Mouse (Mus musculus) right cerebral cortex, postnatal 14 days (tissue): Measurements from ENCODE around the gene Cebpg.

Experiments used
- DNase-seq: peaks from one replicate; pipeline ENCODE4 v3.0.0; 2022

Gene Cebpg

DNA sequence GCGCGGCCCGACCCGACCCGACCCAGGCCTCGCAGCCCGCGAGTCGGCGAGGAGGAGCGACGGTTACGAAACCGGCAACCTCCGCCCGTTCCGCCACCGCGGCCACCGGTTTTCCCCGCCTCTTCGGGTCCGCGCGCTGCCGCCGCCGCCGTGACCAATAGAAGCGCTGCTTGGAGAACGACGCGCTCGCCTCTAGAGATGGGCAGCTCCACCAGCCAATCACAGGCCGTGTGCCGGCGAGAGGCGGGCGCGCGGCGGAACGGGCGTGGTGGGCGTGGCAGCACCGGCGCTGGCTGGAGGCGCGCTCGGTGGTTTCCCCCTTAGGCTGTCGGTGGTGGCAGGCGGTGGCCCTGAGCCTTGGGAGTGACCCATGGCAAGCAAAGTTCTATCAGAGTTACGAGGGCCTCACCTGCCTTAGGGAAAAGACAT lies at the start of gene Cebpg:
TSS of gene Cebpg (minus strand) at position 138 of the 429 bp plus-strand sequence.
- DNase-seq: peak; percentile 95

DNA sequence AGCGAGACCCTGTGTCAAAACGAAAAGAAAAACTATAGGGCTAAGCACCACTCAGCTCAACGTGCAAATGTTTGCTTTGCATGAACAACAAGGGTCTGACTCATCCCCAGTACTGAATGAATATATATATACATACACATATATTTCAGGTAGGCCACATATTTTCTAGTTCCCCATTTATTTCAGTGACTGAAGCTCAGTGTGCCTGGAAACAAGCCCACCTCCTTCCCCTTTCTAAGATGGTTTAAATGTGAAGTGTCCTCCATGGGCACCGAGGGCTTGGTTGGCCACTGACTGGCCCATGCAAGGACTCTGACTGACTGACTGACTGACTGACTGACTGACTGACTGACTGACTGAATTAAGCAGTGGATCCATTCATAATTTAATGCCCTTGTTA lies 43.2 kb upstream of the Cebpg start:
- DNase-seq: no peak

DNA sequence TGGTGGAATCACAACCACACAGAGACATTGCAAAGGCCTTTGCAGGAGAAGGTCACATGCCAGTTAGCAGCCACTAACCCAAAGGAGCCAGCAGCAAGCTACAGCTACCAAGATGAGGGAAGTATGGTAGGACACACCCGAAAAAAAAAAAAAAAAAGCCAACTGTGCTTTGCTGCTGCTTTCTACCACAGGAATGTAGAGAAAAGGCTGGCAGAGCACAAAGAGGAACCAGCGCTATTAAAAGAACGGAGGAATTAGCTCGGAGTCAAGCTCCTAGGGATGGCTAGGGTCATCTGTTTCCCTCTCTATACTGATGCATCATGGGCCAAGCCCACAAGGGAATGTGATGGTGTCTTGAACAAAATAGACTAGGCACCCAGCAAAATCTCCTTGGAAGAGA lies 42.4 kb upstream of the Cebpg start:
- no peak for DNase-seq

DNA sequence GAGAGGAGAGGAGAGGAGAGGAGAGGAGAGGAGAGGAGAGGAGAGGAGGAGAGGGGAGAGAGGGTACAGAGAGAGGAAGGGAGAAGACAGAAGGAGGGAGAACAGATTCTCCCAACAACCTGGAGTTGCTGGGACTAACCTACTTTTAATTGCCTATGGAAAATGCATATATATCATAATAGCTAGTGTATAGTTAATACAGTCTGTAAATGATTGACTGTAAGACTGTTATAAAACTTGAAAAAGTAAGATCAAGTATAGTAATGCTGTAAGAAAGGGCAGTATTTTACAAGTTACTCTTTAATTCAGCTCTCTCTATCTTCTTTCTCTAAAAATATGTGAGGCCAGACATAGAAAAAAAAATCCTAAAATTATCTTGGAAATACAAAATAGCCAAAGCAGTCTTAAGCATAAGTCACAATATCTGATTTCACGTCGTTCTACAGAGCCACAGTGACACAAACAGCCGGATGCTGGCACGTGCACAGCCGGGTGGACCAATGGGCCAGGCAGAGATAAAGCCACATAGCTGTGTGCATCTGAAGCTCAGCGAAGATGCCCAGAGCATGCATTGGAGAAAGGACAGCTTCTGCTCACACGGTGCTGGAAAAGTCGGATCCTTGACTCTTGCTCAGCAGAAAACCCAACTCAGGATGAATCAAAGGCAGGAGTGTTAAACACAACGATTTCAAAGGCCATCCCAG lies 38.8 kb upstream of the Cebpg start:
- no peak for DNase-seq

DNA sequence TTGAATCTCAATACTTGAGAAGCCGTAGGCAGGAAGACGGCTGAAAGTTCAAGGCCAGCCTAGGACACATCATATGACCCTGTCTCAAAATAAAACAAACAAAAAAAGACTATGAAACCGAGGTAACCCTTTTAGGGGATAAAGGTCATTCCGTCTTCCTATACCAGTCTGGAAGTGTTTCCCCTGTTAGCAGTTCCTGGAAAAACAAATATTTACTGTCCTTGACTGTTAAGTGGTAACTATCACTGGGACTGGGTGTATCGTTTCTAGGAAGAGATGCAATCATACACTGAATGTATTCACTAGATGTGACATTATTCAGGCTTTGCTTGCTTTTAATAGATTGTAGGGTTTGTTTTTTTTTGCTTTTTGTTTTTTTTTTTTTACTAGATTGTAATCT lies 34.2 kb upstream of the Cebpg start:
- DNase-seq: no peak

DNA sequence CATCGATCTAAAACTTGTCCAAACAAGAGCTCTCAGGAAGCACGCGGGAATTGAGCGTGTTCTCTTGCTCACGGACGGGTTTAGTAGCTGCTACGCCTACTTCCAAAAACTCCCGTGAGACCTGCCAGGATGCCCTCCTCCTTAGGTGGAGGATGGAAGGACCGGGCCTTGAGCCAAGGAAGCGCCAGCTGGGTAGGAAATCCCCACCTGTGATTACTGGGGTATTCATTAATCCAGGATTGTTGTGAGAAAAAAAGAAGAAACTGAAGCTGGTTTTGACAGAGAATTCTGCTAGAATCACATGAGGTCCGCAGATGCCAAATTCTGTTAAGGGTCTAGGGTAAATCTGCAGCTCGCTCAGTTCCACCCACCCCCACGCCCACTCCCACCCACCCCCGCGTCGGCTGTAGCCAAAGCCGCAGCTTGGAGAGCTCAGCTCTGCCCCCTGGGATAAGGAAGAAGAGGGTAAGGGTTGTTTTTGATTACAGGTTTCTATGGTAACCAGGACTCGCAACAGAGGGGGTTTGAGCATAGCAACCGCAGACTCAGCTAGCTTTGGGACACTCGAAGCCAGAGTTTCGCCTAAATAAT lies 30.0 kb upstream of the Cebpg start:
- peak; percentile 50 for DNase-seq

DNA sequence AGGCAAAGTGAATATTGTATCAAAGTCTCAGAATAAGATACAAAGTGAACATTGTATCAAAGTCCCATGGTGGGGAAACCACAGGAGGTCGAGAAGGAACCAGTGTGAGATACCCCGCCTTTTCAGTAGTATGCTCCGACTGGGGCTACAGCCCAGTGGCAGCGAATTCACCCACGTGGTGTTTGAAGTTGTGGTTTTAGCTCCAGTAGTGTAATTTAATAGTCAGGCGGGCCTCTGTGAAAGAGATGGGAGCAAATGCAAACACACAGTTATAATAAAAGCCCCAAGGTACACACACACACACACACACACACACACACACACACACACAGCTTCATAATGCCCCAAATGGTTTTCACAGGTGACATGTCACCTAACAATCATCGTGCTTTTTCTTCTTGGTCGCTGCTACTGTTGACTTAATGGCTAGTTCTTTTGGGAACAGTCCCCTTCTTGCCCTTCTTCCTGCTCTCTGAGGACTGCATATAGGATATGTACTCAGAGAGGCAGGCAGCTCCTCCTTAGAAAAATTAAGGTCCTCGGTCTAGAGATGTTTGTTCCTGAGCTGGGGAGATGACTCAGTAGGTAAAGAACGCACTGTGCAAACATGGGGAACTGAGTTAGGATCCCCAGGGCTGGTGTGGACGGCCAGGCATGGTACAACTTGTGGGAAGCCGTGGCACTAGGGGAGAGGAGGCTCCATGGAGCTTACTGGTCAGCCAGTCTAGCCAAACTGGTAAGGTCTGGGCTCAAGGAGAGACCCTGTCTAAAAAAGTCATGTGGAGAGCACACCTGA lies 28.4 kb upstream of the Cebpg start:
- no peak for DNase-seq

DNA sequence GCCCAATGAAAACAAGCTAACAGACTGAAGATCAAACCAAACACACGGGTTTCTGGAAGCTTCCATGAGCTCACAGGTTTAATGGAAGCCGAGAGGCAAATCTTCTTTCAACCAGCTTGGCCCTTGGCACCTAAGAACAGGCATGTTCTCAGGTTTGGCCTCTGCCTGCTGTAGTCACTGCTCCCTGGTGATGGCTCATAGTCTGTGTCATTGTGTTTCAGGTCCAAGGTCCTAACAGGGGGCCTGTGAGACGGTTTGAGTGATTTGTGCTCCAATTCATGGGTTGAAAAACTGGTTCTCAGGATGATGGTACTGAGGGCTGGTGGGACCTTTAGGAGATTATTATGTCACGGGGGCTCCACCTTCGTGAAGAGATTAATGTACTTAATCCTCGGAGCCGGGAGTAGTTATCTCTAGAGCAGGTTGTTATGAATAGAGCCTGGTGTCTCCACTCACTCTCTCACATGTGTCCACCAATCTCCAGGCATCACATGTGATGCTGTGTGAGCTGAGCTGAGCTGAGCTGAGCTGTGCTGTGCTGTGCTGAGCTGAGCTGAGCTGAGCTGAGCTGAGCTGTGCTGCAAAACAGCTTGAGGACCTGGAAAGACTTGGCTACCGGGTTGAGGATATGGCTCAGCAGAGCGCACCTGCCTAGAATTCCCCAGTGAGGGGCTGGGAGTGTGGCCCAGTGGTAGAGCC lies 25.2 kb upstream of the Cebpg start:
- DNase-seq: no peak

DNA sequence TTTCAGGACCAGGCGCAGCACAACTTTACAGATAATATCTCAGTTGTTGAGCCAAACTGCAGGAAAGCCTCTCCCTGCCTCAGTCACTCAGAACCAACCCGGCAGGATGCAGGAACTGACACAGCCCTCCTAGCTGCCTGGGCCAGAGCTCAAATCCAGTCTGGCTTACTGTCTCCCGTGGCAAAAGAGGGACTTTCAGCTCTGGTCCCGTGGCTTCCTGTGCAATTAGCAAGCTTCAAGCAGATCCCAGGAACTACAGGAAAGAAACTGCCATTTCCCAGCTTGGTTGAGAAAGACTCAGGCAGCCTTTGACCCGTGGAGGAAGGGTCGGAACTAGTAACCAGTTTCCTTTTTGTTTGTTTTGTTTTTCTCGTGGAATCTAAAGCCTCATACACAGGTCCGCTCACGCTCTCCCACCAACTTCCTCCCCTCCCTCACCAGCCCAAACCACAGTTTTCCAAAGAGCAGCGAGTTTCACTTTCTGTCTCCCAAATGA lies 24.5 kb upstream of the Cebpg start:
- DNase-seq: no peak

DNA sequence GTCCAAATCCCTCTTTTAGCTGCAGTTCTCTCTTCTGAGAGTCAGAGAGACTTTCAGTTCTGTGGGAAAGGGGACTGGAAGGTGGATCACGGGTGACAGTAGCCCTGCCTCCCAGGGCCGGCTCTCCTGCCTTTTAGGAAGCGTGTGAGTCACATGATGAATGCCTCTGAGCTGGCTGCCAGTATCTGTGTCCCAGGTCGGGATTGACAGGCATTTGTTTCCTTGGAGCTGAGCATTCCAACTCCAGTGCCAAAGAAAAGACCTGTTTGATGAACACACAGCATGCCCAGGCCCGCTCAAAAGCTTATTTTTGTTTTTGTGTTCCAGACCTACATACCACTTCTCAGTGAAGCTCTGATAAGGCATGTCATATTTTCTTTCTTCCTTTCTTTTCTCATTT lies 20.3 kb upstream of the Cebpg start:
- no peak for DNase-seq

DNA sequence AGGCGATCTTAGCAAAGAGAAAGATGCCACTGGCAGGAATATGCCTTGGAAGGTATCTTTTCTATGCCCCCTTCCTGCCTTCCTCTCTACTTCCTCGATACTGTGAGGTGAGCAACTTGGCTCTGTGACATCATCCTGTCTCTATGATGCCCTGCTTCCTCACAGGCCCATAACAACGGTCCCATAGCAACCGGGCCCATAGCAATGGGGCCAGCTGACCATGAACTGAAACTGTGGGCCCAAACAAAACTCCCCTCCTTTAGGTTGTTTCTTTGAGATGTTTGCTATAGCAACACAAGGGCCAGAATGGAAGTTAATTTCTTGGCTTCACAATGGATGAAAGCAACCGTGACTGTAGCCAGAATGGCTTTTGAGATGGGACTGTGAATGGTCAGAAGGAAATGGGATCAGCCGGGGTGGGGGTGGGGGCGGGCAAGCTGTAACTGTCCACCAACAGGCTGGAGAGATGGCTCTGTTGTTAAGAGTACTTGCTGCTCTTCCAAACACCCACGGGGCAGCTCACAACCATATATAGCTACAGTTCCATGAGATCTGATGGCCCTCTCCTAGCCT lies 10.4 kb upstream of the Cebpg start:
- DNase-seq: no peak

DNA sequence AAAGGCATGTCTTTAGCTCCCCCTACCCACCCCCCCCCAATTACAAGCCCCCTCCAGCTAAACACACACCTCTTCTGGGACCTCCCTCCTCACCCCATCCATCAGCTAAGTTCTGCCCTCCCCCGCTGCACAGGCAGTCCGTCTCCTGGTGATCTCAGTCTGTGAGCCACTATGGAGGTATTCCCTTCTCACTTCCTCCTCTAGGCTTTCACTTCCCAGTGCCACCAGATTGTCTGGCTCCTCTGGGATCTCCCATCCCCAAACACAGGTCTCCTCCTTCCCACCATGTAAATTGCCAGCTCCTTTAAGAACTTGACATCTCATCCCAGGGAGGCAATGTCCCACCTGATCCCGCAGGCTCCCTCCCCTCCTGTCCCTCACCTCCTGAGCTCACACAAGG lies 9.6 kb upstream of the Cebpg start:
- DNase-seq: no peak

DNA sequence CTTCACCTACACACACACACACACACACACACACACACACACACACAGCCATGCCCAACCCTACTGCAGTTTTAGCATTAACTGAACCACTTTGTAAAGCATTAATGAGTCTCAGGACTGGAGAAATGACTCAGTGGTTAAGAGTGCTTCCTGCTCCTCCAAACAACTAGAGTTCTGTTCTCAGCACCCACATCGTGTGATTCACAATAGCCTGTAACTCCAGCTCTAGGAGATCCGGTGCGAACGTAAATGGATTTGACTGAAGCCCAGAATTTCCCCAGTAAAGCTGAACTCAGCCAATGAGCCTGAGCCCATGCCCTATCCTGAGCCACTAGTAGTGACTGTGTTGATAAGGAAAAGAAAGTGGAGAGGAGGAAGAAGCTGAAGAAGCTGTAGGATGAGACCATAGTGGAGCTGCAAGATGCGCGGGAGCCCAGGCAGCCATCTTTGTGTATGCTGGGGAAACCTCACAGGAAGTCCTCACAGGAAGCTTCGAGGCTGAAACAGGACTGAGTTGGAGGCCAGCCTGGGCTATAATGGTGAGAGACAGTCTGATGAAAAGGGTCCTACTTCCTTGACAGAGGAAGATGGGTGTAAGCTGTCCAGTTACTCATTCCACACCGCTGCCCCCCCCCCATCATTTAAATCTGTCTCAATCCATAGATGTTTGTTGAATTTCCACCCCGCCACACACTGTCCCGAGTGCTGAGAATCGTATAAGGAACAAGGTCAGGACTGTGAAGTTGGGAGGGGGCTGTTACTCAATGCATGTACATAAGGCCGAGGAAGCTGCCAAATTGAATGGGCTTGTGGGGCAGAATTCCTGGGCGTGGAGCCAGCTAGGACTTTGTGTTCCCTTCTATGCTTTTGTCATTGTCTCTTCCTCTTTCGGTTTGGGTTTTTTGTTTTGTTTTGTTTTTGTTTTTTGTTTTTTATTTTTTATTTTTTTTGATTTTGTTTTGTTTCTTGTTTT lies 8.2 kb upstream of the Cebpg start:
- peak; percentile 54 for DNase-seq

DNA sequence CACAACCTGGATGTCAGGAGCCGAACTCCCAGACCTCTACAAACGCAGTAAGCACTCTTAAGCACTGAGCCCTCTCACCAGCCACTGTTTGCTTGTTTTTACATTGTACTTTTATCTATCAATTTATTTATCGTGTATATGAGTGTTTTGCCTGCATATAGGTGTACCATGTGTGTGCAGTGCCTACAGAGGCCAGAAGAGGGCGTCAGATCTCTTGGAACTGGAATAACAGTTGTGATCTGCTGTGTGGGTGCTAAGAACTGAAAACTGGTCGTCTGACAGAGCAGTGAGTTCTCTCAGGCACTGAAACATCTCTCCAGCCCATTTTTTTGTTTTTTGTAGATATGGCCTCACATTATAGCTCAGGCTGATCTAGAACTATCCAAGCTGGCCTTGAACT lies 3.1 kb upstream of the Cebpg start:
- no peak for DNase-seq

DNA sequence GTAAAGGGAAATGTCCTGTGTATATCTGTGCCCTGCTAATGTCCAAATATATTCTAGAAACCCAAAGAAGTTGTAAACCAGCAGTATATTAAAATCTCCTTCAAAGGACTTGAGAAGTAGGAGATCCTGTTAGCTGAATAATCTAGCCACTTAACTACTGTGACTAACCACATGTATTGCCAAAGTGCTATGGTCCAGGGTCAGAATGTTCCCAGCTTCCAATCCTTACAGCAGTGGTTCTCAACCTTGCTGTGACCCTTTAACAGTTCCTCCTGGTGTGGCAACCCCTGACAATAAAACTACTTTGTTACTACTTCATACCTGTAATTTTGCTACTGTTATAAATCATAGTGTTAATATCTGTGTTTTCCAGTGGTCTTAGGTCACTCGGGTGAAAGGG lies 2.0 kb upstream of the Cebpg start:
- DNase-seq: no peak

DNA sequence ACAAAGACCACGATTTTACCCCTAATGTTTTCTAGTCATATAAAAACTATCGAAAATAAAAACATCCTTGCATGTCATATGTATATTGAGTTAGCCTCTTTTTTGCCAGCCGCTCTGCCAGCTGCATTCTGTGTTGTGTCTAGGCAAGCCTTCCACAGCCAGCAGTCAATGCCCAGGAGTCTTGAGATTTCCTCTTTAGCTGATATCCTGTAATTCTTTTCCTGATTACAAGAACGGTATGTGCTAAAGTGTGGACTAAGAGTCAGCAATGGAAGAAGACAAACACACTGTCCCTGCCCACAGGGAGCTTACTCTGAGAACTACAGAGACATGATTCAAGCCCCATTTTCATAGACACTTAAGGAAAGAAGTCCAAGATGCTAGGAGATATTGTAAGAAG lies 1.2 kb upstream of the Cebpg start:
- DNase-seq: no peak

DNA sequence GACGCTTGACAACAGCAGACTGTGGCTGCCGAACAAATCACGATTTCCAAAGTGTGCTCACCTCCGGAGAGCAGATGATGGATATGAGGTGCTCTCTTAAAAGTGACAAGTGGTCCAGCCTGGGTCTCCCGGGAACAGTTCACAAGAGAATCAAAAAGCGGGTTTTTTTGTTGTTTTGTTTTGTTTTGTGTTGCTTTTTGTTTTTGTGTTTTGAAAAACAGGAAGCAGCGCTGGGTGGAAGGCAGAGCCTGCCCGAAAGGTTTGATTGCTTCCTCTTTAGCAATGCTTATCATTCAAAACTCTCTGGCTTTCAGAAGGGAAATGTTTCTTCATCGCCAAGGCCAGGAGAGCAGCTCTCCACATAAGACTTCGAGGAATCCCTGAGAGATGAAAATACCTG lies 626 bp upstream of the Cebpg start:
- DNase-seq: no peak

DNA sequence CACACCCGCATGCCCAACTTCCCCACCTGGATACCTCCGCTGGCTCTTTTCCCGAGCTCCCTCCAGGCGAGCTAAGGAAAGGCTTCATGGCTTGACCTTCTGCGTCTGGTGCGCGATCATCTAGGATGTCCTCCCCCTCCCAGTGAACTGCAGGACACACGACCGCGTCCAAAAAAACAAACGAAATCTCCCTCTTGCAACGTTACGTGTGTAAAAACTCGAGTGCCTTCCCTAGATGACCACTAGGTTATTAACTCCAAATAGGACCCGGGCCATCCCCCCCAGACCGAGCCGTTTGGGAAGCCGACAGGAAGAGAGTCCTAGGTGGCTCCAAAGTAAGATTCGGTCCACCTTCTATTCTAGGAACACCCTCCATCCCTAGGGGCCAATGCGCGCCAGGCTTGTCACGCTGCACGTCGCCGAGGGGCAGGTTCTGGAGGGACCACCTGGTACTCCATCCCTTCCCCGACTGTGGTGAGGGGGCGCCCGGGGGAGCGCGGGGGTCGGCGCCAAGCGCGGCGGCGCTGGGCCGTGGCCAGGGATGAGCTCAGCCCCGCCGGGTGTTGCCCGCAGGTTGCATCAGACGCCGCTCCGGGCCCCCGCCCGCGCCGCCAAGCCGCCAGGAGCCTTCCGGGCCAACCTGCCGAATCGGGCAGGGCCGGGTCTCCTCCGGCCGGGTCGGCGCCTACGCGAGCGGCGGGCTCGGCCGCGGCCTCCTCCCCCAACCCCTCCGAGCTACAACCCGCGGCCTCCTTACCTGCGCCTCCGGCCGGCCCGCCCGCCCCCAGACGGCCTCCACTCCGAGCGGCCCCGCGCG lies 546 bp downstream of the Cebpg start:
- DNase-seq: peak; percentile 75

DNA sequence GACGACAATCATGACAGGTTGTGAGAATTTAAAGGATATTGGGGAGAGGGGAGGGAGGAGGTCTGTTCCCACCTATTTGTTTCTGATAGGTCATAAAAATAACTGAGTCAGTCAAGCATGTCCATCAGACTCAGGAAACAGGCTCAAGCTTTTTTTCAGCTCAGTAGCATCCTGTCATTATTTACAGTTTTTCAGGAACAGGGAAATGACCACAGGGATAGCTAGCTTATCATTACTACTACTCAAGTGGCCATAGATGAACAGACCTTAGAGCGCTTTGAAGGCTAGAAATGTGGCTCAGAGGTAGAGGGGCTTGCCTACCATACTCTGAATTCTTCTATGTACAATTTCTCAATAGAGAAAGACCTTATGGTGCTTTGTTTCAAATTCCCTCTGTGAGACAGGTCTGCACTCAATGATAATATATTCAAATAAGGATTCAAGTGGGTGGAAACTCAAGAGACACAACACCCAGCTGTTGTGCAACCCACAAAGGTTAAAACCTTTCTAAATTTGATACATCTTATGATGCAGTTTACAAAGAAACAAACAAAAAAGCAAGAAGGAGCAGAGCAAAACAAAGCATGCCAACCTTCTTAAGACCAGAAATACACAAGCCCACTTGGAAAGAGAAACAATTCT lies 1.3 kb downstream of the Cebpg start:
- no peak for DNase-seq

DNA sequence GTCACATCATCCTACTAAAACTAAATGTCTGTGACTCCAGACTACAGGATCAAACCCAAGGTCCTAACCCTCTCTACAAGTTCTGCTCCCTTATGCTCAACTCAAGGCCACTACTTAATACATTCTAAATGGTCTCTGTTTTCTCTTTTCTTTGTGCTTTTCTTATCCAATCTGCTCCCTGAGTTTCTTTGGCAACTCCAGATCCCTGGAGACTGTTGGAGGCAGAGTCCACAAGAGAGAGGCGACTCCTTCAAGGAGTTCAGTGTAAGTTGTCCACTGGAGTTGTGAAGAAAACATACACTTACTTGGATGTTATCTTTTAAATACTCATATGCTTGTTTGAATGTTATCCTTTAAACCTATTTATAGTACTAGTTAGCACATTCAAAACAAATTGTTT lies 2.1 kb downstream of the Cebpg start:
- DNase-seq: no peak
